Mouse (Mus musculus): ENCODE results near the gene Usp8.

Gene Usp8

GRCm38 (mm10) chr2:126740314-126740713 is 33.2 kb downstream of the Usp8 start:
- DNase-seq (ENCODE audit: low spot score in 2 of 2) = no peak

GRCm38 (mm10) chr2:126743389-126743788 is 36.3 kb downstream of the Usp8 start:
- no peak for DNase-seq (ENCODE audit: low spot score in 2 of 2)

- no peak for DNase-seq (ENCODE audit: low spot score in 2 of 2)
These were observed 48.5 kb downstream of the Usp8 start for GRCm38 (mm10) chr2:126755664-126756063.

- DNase-seq (ENCODE audit: low spot score in 2 of 2) = no peak
These were observed 52.2 kb downstream of the Usp8 start for GRCm38 (mm10) chr2:126759351-126759750.

DNA sequence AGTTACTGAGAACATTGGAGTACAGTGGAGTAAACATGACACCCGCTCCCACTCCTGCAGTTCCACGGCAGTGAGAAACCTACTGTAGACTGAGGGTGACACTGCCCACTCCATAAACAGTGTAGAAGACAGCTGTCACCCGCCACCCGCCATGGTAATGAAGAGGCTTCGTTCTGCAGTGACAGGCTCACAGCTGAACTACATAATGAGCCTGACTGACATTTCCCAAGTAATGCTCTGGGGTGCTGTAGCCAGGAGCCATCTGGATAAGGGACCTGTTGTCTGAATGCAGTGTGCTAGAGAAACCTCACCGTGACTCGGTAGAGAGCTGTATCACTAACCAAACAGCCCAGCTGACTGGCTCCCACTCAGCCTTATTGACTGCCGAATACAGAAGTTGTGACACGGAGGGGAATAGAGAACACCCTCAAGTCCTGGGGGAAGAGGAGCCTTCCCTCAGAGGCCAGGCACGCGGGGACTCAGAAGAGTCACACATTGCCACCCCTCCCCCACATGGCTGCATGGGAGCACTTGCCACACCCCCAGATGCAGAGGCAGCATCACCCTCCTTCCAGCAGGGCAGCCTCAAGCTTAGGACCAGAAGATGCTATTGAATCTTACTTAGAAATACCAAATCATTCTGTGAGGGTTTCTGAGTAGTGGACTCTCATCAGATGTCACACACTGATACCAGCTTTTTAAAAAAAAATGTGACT is 58.9 kb downstream of the Usp8 start:
- DNase-seq (ENCODE audit: low spot score in 2 of 2) = no peak

- no peak for DNase-seq (ENCODE audit: low spot score in 2 of 2)
These were observed 60.5 kb downstream of the Usp8 start for GRCm38 (mm10) chr2:126767599-126767998.

- DNase-seq (ENCODE audit: low spot score in 2 of 2) = no peak
These were observed 61.1 kb downstream of the Usp8 start for GRCm38 (mm10) chr2:126768194-126768593.

- no peak for DNase-seq (ENCODE audit: low spot score in 2 of 2)
These were observed 62.5 kb downstream of the Usp8 start for GRCm38 (mm10) chr2:126769431-126770181.

- no peak for DNase-seq (ENCODE audit: low spot score in 2 of 2)
These were observed 65.1 kb downstream of the Usp8 start for GRCm38 (mm10) chr2:126772217-126772616.

DNA sequence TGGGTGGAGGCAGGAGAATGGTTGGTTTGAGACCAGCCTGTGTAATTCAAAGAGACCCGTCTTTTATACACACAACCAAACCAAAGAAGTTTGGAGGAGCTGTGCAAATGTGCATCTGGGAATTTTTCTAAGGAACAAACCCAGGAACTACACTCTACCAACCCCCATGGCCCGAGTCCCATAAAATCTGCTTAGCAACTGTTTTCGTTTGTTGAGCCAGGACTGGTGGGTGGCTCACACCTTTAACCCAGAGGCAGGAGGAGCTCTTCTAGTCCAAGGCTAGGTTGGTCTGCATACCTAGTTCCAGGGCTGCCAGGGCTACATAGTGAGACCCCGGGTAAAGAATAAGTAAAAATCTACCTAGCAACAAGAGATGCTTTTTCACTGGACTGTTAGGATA is 68.8 kb downstream of the Usp8 start:
- no peak for DNase-seq (ENCODE audit: low spot score in 2 of 2)

- DNase-seq (ENCODE audit: low spot score in 2 of 2) = no peak
These were observed 69.3 kb downstream of the Usp8 start for GRCm38 (mm10) chr2:126776416-126776815.

DNA sequence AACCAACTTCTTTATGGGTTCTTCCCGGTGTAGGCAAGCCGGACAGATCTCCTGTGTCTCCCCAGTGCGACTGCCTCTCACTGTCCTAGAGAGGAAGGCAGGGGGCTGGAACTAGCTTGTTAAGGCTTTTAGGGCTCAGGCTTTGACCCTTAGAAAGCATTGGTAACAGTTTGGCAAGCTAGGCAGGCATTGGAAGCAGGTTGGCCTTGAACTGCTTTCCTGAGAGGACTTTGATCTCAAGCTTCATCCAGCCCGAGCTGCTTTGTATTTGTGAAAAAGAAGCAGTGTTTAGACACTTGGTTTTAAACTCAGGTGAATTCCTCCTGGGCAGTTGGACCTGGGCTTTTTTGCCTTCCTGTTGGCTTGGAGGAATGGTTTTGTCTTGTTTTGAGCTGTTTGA is 71.7 kb downstream of the Usp8 start:
- DNase-seq (ENCODE audit: low spot score in 2 of 2) = no peak

DNA sequence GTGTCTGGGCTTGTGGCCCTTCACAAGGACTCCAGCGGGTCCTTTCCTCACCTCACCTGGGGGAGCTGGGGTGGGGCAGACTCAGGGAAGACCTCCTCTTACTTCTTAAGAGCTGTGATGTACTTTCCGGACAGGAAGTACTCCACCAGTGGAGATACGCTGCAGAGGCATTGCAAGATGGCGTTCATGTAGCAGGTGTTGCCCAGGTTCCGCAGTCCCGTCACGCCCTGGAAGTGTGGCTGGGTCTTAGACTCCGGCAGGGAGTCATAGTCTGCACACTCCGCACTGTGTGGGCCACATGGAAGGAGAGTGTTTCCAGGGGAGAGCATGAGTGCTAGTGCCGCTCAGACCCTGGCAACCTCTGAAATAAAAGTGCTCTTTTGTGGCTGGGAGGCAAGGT is 73.2 kb downstream of the Usp8 start:
- no peak for DNase-seq (ENCODE audit: low spot score in 2 of 2)

- no peak for DNase-seq (ENCODE audit: low spot score in 2 of 2)
These were observed 74.3 kb downstream of the Usp8 start for GRCm38 (mm10) chr2:126781478-126781877.

DNA sequence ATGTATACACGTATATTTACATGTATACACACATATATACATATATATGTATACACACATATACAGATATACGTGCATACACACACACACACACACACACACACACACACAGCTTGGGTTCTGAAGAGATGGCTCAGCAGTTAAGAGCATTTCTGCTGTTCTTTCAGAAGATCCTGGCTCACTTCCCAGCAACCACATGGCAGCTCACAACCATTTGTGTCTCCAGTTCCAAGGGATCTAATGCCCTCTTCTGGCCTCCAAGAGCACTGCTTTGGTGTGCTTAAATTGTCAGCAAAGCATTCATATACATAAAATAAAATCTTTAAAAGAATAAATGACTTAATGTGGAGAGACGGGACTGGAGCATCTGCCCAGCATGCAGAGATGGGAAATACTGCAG is 75.3 kb downstream of the Usp8 start:
- DNase-seq (ENCODE audit: low spot score in 2 of 2) = peak in 1 of 2 experiments; percentile 48

GRCm38 (mm10) chr2:126783370-126783769 is 76.2 kb downstream of the Usp8 start, which contains the start of gene Usp50:
Gene Usp50, minus strand, starts transcription at chr2:126783470.
- DNase-seq (ENCODE audit: low spot score in 2 of 2) = no peak

DNA sequence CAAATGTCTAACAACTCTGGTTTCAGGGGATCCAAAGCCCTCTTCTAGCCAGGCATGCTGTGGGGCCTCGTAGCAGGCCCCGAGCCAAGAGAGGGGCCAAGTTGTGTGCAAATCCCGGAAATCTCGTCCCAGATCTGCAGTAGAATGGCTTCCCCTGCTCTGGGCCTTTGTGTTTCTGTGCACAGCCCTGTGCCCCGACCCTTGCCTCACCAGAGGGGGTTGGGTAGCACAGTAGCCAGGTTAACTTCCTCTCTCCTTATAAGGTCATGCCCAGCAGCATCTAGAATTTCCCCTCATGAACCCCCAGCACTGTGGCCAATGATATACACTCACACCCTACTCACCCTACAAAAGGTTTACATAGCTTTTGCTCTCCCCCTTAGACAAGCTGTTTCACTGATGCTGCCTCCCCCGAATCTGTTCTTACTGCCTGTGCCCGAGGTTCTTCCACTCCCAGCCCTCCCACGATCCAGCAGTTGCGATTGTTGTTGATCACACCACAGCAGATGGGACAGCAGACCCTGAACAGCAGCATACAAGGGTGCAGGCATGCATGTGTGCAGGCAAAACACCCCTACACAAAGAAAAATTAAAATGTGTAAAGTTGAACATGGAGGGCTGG is 80.7 kb downstream of the Usp8 start:
- no peak for DNase-seq (ENCODE audit: low spot score in 2 of 2)

DNA sequence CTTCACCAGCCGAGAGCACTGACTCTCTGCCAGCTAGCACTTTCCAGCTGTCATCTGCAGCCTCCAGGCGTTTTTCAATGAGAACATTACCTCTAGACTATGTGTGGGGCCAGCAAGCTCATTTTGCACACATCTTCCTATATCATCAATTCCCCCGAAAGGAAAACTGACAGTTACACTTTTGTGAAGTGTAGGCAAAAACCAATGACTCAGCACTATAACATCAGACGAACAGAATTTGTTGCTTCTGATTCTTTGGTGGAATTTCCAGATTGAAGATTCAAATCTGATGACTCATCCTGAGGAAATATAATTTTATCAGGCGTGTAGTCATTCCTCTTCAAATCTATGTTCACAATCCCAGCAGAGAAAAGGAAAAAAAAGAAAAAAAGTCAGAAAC is 85.5 kb downstream of the Usp8 start:
- no peak for DNase-seq (ENCODE audit: low spot score in 2 of 2)

GRCm38 (mm10) chr2:126795708-126796107 is 88.6 kb downstream of the Usp8 start:
- DNase-seq (ENCODE audit: low spot score in 2 of 2) = no peak

DNA sequence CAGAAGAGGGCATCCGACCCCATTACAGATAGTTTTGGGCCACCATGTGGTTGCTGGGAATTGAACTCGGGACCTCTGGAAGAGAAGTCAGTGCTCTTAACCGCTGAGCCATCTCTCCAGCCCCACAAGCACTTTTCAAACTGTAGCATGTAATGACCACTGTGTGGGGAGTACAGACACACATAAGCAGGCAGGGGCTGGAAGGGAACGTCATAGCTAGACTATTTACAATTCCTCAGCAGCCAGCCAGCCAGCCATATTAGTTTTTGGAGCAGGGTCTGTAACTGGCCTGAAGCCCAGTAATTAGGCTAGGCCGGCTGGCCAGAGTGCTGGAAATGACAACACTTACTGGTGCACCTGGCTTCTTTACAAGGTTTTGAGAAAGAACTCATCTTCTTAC is 91.3 kb downstream of the Usp8 start:
- DNase-seq (ENCODE audit: low spot score in 2 of 2) = no peak

GRCm38 (mm10) chr2:126801980-126802379 is 94.9 kb downstream of the Usp8 start:
- no peak for DNase-seq (ENCODE audit: low spot score in 2 of 2)
